Mouse (Mus musculus): ENCODE measurements around the gene Mark3.
A peak's percentile ranks its signal among the peaks of the same experiment; 100 is the strongest.

The Mark3 gene

DNA sequence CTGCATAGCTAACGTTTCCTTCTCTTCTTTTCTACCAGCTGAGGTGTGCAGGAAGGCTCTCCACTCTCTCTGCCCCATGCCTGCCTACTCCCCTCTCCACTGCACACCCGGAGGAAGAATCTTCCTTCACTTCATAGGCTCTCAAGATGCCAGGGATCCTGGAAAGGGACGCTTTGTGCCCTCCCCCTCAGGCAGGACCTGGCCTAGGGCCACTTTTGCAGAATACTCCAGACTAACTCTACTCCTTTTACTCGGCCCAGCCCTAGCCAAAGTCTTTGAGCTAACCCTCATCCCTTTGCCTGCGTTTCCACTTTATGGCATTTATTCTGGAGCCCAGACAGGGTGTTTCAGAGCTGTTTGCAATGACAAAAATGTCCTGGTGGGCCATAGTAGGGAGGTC is 103.1 kb downstream of the Mark3 start:
- peaks cover 95% of the 10 kb centered on the region for H3K4me1 ChIP-seq (replicated peaks; ENCODE audit: low read depth, low read length)
- TF ChIP-seq NANOG (IDR thresholded peaks at IDR 0.05; ENCODE audit: borderline replicate concordance, low read length) (no peak), POU5F1 (IDR thresholded peaks at IDR 0.05; ENCODE audit: borderline replicate concordance, low read length) (no peak), CTCF (conservative IDR thresholded peaks at IDR 0.05; ENCODE audit: low read length) (no peak)
- no peaks in the 10 kb centered on the region for H3K9me3 ChIP-seq (ENCODE audit: low read length)
- H3K27me3 ChIP-seq (ENCODE audit: insufficient read depth, low read length), result peaks cover 18% of the 10 kb centered on the region
- H3K36me3 ChIP-seq (ENCODE audit: insufficient read depth, low read length), result peaks cover 37% of the 10 kb centered on the region
- H3K4me3 ChIP-seq (replicated peaks; ENCODE audit: low read length), result peak overlapping the region; percentile 97

DNA sequence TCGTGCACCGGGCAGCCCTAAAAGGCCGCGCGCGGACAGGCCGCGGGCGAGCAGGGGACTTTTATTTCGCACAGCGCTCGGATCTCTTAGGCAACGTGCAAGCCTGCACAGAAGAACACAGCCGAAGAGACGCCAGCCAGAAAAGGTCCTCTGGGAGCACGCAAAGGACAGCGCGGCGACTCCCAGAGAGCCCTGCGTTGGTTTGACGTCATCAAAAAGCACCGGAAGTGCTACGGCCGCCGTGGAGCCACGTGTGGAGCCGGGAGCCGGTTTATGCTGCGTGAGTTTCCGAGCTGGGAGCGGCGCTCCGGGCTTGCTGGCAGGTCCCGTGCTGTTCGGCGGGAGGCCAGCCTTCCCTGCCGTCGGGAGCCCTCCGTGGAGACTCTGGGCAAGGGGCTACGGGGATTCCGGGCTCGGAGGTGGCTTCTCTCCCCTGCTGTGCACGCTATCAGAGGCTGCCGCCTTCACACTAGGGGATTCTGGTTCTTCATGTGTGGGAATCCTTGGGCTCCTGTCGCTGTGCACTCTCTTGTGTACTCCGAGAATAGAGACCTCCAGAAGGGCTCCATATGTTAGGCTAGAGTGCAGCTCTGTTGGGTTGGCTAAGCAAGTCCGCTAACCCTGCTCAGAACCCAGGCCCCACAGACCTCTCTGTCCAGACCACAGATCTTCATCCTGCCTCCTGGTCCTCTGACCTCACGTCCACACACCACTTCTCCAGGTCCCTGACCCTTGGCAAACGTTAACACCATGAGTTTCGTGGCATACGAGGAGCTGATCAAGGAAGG is 103.8 kb downstream of the Mark3 start, which contains the start of gene Trmt61a:
Trmt61a (plus strand) TSS at position 224 of the 788 bp plus-strand sequence.
- peaks cover 44% of the 10 kb centered on the region for H3K36me3 ChIP-seq (ENCODE audit: insufficient read depth, low read length)
- H3K4me1 ChIP-seq (replicated peaks; ENCODE audit: low read depth, low read length), result peaks cover 95% of the 10 kb centered on the region

DNA sequence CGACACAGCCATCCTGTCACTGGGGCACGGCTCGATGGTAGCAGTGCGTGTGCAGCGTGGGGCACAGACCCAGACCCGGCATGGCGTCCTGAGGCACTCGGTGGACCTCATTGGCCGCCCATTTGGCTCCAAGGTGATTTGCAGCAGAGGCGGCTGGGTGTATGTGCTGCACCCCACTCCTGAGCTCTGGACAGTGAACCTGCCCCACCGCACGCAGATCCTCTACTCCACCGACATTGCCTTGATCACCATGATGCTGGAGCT is 104.3 kb downstream of the Mark3 start:
- H3K4me3 ChIP-seq (replicated peaks; ENCODE audit: low read length), result peak overlapping the region; percentile 97
- H3K27me3 ChIP-seq (ENCODE audit: insufficient read depth, low read length), result peaks cover 7% of the 10 kb centered on the region
- peaks cover 48% of the 10 kb centered on the region for H3K36me3 ChIP-seq (ENCODE audit: insufficient read depth, low read length)
- no peaks in the 10 kb centered on the region for H3K9me3 ChIP-seq (ENCODE audit: low read length)
- H3K4me1 ChIP-seq (replicated peaks; ENCODE audit: low read depth, low read length), result peaks cover 94% of the 10 kb centered on the region
- TF ChIP-seq NANOG (IDR thresholded peaks at IDR 0.05; ENCODE audit: borderline replicate concordance, low read length) (no peak), CTCF (conservative IDR thresholded peaks at IDR 0.05; ENCODE audit: low read length) (no peak), POU5F1 (IDR thresholded peaks at IDR 0.05; ENCODE audit: borderline replicate concordance, low read length) (no peak)

More for the DNA sequence above, 103.8 kb downstream of the Mark3 start, which contains the start of gene Trmt61a:
- Histone ChIP-seq H3K4me3 (replicated peaks; ENCODE audit: low read length) (peak within 1 kb of the TSS; percentile 97), H3K27me3 (ENCODE audit: insufficient read depth, low read length) (peaks cover 11% of the 10 kb centered on the region), H3K9me3 (ENCODE audit: low read length) (no peaks in the 10 kb centered on the region)
- no peak for TF ChIP-seq CTCF (conservative IDR thresholded peaks at IDR 0.05; ENCODE audit: low read length)
- TF ChIP-seq NANOG (IDR thresholded peaks at IDR 0.05; ENCODE audit: borderline replicate concordance, low read length), result no peak
- no peak for TF ChIP-seq POU5F1 (IDR thresholded peaks at IDR 0.05; ENCODE audit: borderline replicate concordance, low read length)

DNA sequence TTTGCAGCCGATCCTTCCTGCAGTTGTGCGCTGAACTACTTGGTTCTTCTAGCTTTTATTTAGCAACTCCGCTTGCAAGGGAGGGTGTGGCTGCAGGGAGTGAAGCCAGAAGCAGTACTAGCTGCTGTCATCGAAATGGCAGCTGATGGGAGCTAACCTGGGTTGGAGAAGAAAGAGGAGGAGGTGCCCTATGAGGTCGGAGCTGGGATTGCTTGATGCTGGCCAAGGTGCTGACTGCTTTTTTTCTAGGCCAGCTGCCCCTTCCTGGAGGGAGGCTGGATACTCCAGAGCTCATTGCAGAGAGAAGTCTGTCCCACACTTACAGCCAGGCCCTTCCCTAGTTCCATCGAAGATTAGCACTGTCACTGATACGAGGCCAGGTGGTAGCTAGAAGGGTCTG is 104.7 kb downstream of the Mark3 start:
- TF ChIP-seq POU5F1 (IDR thresholded peaks at IDR 0.05; ENCODE audit: borderline replicate concordance, low read length), result no peak
- TF ChIP-seq CTCF (conservative IDR thresholded peaks at IDR 0.05; ENCODE audit: low read length), result no peak
- TF ChIP-seq NANOG (IDR thresholded peaks at IDR 0.05; ENCODE audit: borderline replicate concordance, low read length), result no peak
- peaks cover 52% of the 10 kb centered on the region for H3K36me3 ChIP-seq (ENCODE audit: insufficient read depth, low read length)
- H3K27me3 ChIP-seq (ENCODE audit: insufficient read depth, low read length), result peaks cover 3% of the 10 kb centered on the region
- peak overlapping the region; percentile 97 for H3K4me3 ChIP-seq (replicated peaks; ENCODE audit: low read length)
- no peaks in the 10 kb centered on the region for H3K9me3 ChIP-seq (ENCODE audit: low read length)
- H3K4me1 ChIP-seq (replicated peaks; ENCODE audit: low read depth, low read length), result peaks cover 94% of the 10 kb centered on the region

DNA sequence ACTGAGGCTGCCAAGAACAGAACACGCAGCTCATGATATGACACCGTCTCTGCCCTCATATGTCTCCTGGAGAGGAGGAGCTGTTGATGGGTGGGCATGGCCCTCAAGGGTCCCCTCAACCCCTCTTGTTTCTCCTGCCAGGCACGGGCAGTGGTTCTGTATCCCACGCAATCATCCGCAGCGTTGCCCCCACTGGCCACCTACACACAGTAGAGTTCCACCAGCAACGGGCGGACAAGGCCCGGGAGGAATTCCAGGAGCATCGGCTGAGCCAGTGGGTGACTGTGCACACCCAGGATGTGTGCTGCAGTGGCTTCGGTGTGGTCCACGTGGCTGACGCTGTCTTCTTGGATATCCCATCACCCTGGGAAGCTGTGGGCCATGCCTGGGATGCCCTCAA is 106.3 kb downstream of the Mark3 start:
- H3K27me3 ChIP-seq (ENCODE audit: insufficient read depth, low read length), result no peaks in the 10 kb centered on the region
- peaks cover 87% of the 10 kb centered on the region for H3K4me1 ChIP-seq (replicated peaks; ENCODE audit: low read depth, low read length)
- peaks cover 58% of the 10 kb centered on the region for H3K36me3 ChIP-seq (ENCODE audit: insufficient read depth, low read length)
- no peaks in the 10 kb centered on the region for H3K9me3 ChIP-seq (ENCODE audit: low read length)
- TF ChIP-seq POU5F1 (IDR thresholded peaks at IDR 0.05; ENCODE audit: borderline replicate concordance, low read length), result no peak
- no peak for TF ChIP-seq NANOG (IDR thresholded peaks at IDR 0.05; ENCODE audit: borderline replicate concordance, low read length)
- no peak for TF ChIP-seq CTCF (conservative IDR thresholded peaks at IDR 0.05; ENCODE audit: low read length)
- H3K4me3 ChIP-seq (replicated peaks; ENCODE audit: low read length), result peak overlapping the region; percentile 50

DNA sequence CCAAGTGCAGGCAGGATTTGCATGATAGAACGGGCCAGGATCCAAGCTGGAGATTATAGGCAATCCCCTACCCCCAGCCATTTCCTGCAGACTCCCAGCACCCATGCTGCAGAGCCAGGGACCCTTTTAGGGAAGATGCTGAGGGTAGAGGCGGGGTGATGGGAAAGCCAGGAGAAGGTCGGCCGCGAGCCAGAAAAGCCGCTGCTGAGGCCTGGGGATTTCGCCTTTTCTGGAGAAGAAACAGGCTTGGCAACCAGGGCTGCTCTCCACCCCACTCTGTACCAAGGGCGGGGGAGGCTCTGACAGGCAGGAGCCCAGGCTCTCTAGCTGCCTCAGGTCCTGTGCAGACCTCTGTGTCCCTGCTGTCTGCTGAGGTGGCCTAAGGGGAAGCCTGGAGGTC is 107.0 kb downstream of the Mark3 start:
- TF ChIP-seq NANOG (IDR thresholded peaks at IDR 0.05; ENCODE audit: borderline replicate concordance, low read length) (no peak), CTCF (conservative IDR thresholded peaks at IDR 0.05; ENCODE audit: low read length) (no peak), POU5F1 (IDR thresholded peaks at IDR 0.05; ENCODE audit: borderline replicate concordance, low read length) (no peak)
- Histone ChIP-seq H3K4me3 (replicated peaks; ENCODE audit: low read length) (peak overlapping the region; percentile 50), H3K36me3 (ENCODE audit: insufficient read depth, low read length) (peaks cover 58% of the 10 kb centered on the region), H3K4me1 (replicated peaks; ENCODE audit: low read depth, low read length) (peaks cover 87% of the 10 kb centered on the region), H3K9me3 (ENCODE audit: low read length) (no peaks in the 10 kb centered on the region), H3K27me3 (ENCODE audit: insufficient read depth, low read length) (no peaks in the 10 kb centered on the region)

DNA sequence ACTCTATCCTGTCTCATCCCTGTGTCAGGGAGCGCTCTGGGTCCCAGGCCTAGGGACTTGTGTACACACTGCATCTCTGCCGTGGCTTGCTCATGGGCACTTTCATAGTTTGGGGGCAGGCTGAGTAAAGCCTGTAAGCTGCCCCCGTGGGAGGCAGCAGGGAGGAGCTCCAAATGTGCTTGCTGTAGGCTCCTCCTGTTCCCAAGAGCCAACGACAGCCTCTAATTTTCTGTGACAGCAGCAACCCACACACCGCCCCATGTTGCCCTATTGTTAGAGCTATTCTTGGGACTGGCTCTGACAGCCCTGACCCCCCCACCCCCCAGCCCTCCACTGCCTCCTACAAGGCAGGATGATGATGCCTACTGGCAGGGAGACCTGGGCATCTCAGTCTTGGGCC is 107.7 kb downstream of the Mark3 start:
- Histone ChIP-seq H3K36me3 (ENCODE audit: insufficient read depth, low read length) (peaks cover 58% of the 10 kb centered on the region), H3K4me1 (replicated peaks; ENCODE audit: low read depth, low read length) (peaks cover 82% of the 10 kb centered on the region), H3K27me3 (ENCODE audit: insufficient read depth, low read length) (no peaks in the 10 kb centered on the region), H3K9me3 (ENCODE audit: low read length) (no peaks in the 10 kb centered on the region), H3K4me3 (replicated peaks; ENCODE audit: low read length) (0 out of 2 replicates have a peak overlapping the region, but pooled peaks have one; percentile 17)
- TF ChIP-seq POU5F1 (IDR thresholded peaks at IDR 0.05; ENCODE audit: borderline replicate concordance, low read length) (no peak), NANOG (IDR thresholded peaks at IDR 0.05; ENCODE audit: borderline replicate concordance, low read length) (no peak), CTCF (conservative IDR thresholded peaks at IDR 0.05; ENCODE audit: low read length) (no peak)

DNA sequence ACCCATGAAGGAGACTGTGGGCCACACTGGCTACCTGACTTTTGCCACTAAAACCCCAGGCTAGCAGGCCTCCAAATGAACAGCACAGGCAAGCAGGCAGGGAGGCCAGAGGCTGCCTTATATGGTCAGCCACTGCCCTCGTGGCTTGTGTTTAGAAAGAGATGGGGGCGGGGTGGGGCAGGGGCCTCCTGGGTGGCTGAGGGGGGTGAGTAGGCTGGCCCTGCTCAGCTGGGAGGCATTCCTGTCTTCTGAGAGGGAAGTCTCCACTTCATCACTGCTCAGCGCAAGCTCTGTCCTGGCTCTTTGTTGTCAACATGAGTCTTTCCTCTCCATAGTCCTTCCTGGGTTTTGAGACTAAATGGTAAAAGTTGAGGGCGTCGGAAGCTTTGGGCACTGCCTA is 108.5 kb downstream of the Mark3 start:
- H3K9me3 ChIP-seq (ENCODE audit: low read length), result no peaks in the 10 kb centered on the region
- peaks cover 81% of the 10 kb centered on the region for H3K4me1 ChIP-seq (replicated peaks; ENCODE audit: low read depth, low read length)
- peaks cover 58% of the 10 kb centered on the region for H3K36me3 ChIP-seq (ENCODE audit: insufficient read depth, low read length)
- 0 out of 2 replicates have a peak overlapping the region, but pooled peaks have one; percentile 17 for H3K4me3 ChIP-seq (replicated peaks; ENCODE audit: low read length)
- TF ChIP-seq NANOG (IDR thresholded peaks at IDR 0.05; ENCODE audit: borderline replicate concordance, low read length) (no peak), CTCF (conservative IDR thresholded peaks at IDR 0.05; ENCODE audit: low read length) (no peak), POU5F1 (IDR thresholded peaks at IDR 0.05; ENCODE audit: borderline replicate concordance, low read length) (no peak)
- H3K27me3 ChIP-seq (ENCODE audit: insufficient read depth, low read length), result no peaks in the 10 kb centered on the region

Measured in E14TG2a.4 (cell line).